Mouse (Mus musculus) adrenal gland, adult 18-20 months (tissue): ENCODE data around the gene 1700057G04Rik. TPM values are rescaled to one million over a fixed set of nuclear protein-coding genes. Genes with fewer than 3 reads are reported as not detected.

ENCODE experiments used
- DNase-seq, 2 experiments: peaks; one replicate each; pipeline ENCODE4 v3.0.0; 2021 to 2022; ENCODE audit warnings: low spot score in 2 of 2
- microRNA-seq, 2 experiments: library from miRNA; unstranded; fragments of <30 nt; microRNA quantifications; one replicate each; pipeline ENCODE4 v1.2.0; 2021; ENCODE audit warnings: borderline number of aligned reads in 2 of 2
- total RNA-seq, 2 experiments: library from RNA; stranded (reverse); gene quantifications; 1 replicate in 1 of 2; 2 replicates in 1 of 2; pipeline ENCODE4 v1.2.3; 2021

Gene 1700057G04Rik
- total RNA-seq, 2 experiments from 2014 or later: not detected

DNA sequence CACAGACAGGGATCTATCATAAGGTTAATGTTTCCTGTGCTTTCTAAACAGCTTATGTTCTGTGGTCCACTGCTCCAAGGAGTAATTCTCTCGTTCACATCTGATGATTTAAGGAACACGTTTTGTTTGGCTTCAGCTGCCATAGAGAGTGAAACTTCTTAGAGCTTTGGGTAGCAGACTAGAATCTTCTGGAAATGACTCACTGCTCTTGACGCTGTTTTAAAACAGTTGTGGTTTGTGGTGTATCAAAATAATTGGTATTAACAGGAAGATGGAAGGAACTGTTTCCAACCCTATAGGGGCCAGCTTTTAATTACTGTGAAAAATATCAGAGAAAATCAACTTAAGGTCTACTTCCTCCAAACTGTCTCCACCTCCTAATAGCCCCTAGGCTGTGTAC lies 75.2 kb downstream of the 1700057G04Rik start:
- no peak for DNase-seq

GRCm38 (mm10) chr9:92385831-92386230 lies 76.7 kb downstream of the 1700057G04Rik start:
- DNase-seq: no peak

- DNase-seq: no peak
Measured at GRCm38 (mm10) chr9:92386871-92387270, 77.7 kb downstream of the 1700057G04Rik start.

GRCm38 (mm10) chr9:92387404-92387803 lies 78.2 kb downstream of the 1700057G04Rik start:
- no peak for DNase-seq

- no peak for DNase-seq
Measured at GRCm38 (mm10) chr9:92402628-92403027, 93.5 kb downstream of the 1700057G04Rik start.

Small RNA genes lying within 50 kb of the gene (microRNA-seq; reads per million reads assigned to microRNA genes)
- 0 reads per million in 2 experiments for gene Mir6386

Other genes starting within 250 kb of the 1700057G04Rik start
- not detected for gene Plscr5, start 116.4 kb upstream of the 1700057G04Rik start, total RNA-seq
- 10 to 100 TPM in 1 of 2 experiments, 1 to 10 TPM in 1; 7.2 to 11.5 TPM for gene Plscr1, start 59.6 kb upstream of the 1700057G04Rik start, total RNA-seq
- 10 to 100 TPM; 15.5 to 18.1 TPM for gene Plscr2, start 33.8 kb upstream of the 1700057G04Rik start, total RNA-seq
- 10 to 100 TPM; 12.2 to 13.3 TPM for gene Plscr4, start 148.0 kb downstream of the 1700057G04Rik start, total RNA-seq
- 100 to 1,000 TPM; 247 to 280 TPM for gene Plod2, start 232.8 kb downstream of the 1700057G04Rik start, total RNA-seq